Mouse (Mus musculus): ENCODE data around the gene Rangap1.

Rangap1 gene

GRCm38 (mm10) chr15:81744992-81745600 lies at the start of gene Rangap1, which contains the start of gene Zc3h7b:
Rangap1 (minus strand) TSS chr15:81745530.
Zc3h7b (plus strand) TSS chr15:81745057.
- in situ Hi-C loops (cut with MboI; ENCODE audit: low sequenced_read_pairs): no loop called here

- in situ Hi-C loops (cut with MboI; ENCODE audit: low sequenced_read_pairs): no loop called here
These were observed 47.1 kb upstream of the Rangap1 start for GRCm38 (mm10) chr15:81792444-81792843.

- in situ Hi-C loops (cut with MboI; ENCODE audit: low sequenced_read_pairs): no loop called here
These were observed 42.2 kb upstream of the Rangap1 start for GRCm38 (mm10) chr15:81787525-81787924.

DNA sequence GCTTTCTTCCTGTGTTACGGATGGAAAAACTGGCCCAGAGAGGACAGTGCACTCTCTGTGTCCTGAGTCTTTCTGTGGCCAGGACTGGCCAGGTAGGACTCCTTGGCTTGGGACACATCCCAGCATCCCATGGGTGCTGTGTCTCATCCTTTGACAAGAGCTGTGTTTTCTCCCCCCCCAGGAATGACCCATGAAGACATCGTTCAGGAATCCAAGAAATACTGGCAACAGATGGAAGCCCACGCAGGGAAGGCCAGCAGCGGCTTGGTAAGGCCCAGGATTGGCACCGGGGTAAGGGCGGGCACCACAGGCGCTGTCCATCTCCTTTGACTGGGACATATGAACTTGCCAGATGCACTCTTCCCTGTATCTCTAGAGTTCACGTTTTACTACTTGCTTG lies 40.4 kb upstream of the Rangap1 start:
- in situ Hi-C loops (cut with MboI; ENCODE audit: low sequenced_read_pairs): no loop called here

GRCm38 (mm10) chr15:81784762-81785161 lies 39.4 kb upstream of the Rangap1 start:
- in situ Hi-C loops (cut with MboI; ENCODE audit: low sequenced_read_pairs): no loop called here

DNA sequence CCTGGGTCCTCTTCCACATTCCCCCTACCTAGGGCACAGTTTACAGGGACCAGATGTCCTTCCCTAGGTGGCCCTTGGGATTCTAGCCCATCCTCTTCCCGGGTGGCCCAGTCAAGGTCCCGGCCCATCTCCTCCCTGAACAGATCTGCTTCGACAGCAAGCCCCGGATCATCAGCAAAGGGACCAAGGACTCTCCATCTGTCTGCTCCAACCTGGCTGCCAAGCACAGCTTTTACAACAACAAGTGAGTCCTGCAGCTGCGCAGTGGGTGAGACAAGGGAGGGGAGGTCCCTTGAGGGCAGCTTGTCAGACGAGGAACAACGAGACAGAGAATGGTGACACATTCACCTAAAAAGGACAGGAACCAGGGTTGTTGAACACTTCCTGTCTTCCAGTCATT lies 36.5 kb upstream of the Rangap1 start:
- in situ Hi-C loops (cut with MboI; ENCODE audit: low sequenced_read_pairs): no loop called here

DNA sequence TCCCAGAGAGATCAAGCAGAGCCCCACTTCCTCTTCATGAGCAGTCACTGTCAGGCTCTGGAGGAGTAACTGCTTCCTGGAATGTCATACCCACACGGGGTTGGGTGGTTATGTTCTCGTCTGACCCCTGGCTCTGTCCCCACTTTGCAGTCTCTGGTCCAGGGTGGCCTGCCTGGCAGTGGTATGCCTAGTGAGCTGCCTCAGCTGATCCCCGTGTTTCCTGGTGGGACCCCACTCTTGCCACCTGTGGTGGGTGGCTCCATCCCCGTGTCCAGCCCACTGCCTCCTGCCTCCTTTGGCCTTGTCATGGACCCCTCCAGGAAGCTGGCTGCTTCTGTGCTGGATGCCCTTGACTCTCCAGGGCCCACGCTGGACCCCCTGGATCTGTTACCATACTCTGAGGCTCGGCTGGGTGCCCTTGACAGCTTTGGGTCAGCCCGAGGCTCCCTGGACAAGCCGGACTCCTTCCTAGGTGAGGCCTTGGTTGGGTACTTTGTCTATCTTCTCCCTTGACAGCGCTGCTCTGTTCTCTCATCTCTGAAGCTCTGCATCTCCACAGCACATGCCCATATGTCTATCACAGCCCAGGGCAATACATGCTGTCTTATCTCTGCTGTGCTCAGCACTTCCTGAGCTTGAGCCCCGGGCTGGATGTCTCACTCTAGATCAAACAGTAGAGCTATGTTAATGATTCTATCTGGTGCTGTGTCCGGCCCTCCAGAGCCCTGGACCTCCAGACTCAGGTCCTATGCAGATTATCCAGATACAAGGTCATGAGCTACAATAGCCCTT lies 31.5 kb upstream of the Rangap1 start:
- in situ Hi-C loops (cut with MboI; ENCODE audit: low sequenced_read_pairs): no loop called here

DNA sequence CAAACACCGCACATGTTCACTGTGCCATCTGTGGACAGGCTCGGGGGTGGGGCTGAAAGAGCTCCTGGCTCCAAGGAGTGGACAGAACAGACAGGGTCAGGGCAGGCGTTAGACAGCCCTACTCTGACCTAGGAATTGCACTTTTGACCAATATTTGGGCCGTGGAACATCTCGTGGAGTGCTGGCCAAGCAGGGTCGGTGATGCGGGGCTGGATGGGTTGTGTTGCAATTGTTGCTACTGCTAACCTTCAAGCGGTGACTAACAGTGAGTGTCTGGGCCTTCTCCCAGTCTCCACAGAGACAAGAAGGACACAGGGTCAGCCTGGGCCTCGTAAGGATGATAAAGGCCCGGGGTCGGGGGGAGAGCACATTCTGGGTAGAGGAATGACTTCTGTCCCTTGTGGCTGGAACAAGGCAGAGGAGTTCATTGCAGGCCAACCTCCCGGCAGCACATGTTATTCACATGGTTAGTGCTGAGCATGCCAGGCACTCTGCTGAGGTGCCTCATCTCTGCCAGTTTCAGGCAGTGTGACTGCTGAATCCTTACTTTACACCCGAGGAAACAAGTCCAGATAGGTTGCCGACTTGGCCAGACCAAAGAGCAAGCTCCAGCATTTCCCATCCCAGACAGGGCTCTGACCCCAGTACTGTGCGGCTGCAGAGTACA lies 29.3 kb upstream of the Rangap1 start:
- in situ Hi-C loops (cut with MboI; ENCODE audit: low sequenced_read_pairs): no loop called here

DNA sequence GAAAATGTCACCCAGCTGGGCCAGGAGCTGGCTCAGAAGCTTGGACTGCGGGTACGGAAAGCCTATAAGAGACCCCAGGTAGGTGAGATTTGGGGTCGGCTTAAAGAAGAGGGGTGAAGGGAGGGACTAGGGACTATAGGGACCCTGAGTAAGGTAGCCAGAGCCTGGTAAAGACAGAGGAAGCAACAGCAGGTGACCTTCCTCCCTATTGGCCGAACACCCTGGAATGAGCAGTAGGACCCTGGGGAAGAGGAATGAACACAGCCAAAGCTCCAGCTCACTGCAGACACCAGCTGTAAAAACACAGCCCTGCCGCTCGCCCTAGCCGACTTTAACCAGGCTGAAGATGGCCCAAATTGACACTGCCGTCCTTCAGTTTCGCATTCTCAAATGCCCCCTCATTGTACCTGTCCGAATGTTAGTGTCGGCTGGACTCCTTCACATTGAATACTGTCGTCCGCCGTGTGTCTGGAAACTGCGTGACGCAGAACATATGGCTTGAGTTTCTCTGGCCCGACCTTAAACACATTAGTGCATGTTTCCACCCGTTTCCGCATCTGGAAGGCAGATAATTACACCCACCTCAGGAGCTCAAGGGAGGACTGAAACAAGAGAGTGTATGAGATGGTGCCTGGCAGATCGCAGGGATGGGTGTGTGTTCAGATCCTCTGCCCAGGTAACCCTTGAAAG lies 27.2 kb upstream of the Rangap1 start:
- in situ Hi-C loops (cut with MboI; ENCODE audit: low sequenced_read_pairs): no loop called here

DNA sequence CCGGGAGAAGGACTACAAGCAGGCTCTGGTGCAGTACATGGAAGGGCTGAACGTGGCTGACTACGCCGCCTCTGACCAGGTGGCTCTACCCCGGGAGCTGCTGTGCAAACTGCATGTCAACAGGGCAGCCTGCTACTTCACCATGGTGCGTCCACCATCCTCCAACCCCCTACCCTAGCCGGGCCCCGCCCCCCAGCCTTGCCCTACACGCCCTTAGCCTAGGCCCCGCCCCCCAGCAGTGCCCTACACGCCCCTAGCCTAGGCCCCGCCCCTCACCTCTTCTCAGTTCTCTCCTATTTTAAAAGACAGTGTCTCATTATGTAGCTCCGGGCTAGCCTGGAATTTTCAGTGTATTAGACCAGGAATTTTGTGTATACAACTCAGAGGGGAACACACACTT lies 23.7 kb upstream of the Rangap1 start:
- in situ Hi-C loops (cut with MboI; ENCODE audit: low sequenced_read_pairs): no loop called here

GRCm38 (mm10) chr15:81766439-81766838 lies 21.1 kb upstream of the Rangap1 start:
- in situ Hi-C loops (cut with MboI; ENCODE audit: low sequenced_read_pairs): no loop called here

DNA sequence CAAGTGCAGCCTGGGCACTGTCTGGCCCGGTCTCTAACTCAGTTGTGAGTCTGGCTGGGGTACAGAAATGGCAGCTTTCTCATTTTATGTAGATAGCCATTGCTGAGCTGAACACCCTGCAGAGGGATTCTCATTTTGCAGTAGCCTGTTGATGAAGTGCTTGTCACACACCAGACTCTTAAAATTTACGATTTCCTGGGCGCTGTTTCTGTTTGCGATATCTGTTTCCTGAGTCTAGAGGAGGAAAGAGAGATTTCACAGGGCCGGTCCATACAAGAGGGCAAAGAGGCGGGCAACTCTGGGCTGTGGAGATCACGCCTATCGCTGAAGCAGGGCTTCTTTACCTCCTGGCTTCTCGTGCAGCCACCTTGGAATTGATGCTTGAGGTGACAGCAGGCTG lies 20.3 kb upstream of the Rangap1 start:
- in situ Hi-C loops (cut with MboI; ENCODE audit: low sequenced_read_pairs): no loop called here

DNA sequence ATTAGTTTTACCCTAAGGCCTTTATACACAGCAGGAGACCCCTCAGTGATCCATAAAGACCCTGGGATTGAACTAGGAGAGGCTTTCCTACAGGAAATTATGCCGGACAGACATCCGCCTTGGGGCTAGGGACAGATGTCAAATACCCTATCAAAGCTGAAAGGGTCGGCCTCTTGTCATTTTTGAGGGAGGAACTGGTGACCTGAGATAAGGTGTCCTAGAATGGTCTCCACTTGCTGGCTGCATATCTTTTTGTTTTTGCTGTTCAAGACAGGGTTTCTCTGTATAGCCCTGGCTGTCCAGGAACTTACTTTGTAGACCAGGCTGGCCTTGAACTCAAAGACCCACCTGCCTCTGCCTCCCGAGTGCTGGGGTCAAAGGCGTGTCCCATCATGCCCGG lies 19.2 kb upstream of the Rangap1 start:
- in situ Hi-C loops (cut with MboI; ENCODE audit: low sequenced_read_pairs): no loop called here

GRCm38 (mm10) chr15:81761959-81762358 lies 16.6 kb upstream of the Rangap1 start:
- in situ Hi-C loops (cut with MboI; ENCODE audit: low sequenced_read_pairs): no loop called here

- in situ Hi-C loops (cut with MboI; ENCODE audit: low sequenced_read_pairs): no loop called here
These were observed 16.1 kb upstream of the Rangap1 start for GRCm38 (mm10) chr15:81761381-81761780.

GRCm38 (mm10) chr15:81760361-81761079 lies 15.2 kb upstream of the Rangap1 start:
- in situ Hi-C loops (cut with MboI; ENCODE audit: low sequenced_read_pairs): no loop called here

- in situ Hi-C loops (cut with MboI; ENCODE audit: low sequenced_read_pairs): no loop called here
These were observed 14.2 kb upstream of the Rangap1 start for GRCm38 (mm10) chr15:81759542-81759941.

GRCm38 (mm10) chr15:81758701-81759100 lies 13.4 kb upstream of the Rangap1 start:
- in situ Hi-C loops (cut with MboI; ENCODE audit: low sequenced_read_pairs): no loop called here

DNA sequence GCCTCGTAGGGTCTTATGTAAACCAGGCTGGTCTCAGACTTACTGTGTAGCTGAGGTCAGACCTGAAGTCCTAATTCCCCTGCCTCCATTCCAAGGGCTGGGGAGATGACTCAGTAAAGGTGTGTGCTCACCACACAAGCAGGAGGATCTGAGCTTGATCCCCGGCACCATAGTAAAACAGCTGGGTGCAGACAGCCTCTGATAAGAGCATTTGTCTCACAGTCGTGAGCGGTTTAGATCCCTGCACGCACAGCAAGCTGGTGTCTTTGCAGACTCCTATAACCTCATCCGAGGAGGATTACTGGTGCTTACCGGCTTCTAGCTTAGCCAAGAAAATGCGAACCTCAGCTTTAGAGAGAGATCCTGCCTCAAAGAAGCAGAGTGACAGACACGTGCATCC lies 8.3 kb upstream of the Rangap1 start:
- in situ Hi-C loops (cut with MboI; ENCODE audit: low sequenced_read_pairs): no loop called here

- in situ Hi-C loops (cut with MboI; ENCODE audit: low sequenced_read_pairs): no loop called here
These were observed 4.4 kb upstream of the Rangap1 start for GRCm38 (mm10) chr15:81749742-81750141.
